Mouse (Mus musculus): ENCODE measurements at regions not wholly inside any gene's neighbourhood (a gene's known extent, or its start where the extent isn't known, plus 50 kb on each side); places are given as distances from the start of the nearest gene placed in this dataset.
"Not testable (repeated sequence)": the region's sequence is repeated elsewhere in the genome, so short reads cannot be mapped to it uniquely, and the experiment has no call there.

GRCm38 (mm10) chr12:9751261-9752078, 181.6 kb downstream of the Osr1 start:
- H3K36me3 ChIP-seq (replicated peaks; ENCODE audit: control insufficient read depth, insufficient read depth): no peaks in the 10 kb centered on the region

GRCm38 (mm10) chr12:9752079-9752450, 182.1 kb downstream of the Osr1 start:
- no peak overlapping the region for H3K4me2 ChIP-seq (replicated peaks)
- no peak overlapping the region for H3K27ac ChIP-seq
- H3K36me3 ChIP-seq (replicated peaks; ENCODE audit: control insufficient read depth, insufficient read depth): no peaks in the 10 kb centered on the region
- no peak overlapping the region for H3K9ac ChIP-seq
- WGBS: 76% methylated on average over 6 of the region's 6 CpGs
- H3K9me3 ChIP-seq (ENCODE audit: control insufficient read depth, low read length): no peaks in the 10 kb centered on the region
- ATAC-seq (ENCODE audit: low FRiP score): no peak
- H3K4me1 ChIP-seq (replicated peaks; ENCODE audit: control insufficient read depth, insufficient read depth, low read length): no peaks in the 10 kb centered on the region
- DNase-seq (ENCODE audit: low spot score): peak; percentile 18
- no peaks in the 10 kb centered on the region for H3K27me3 ChIP-seq (ENCODE audit: control insufficient read depth, insufficient read depth, low read length)
- H3K4me3 ChIP-seq (replicated peaks; ENCODE audit: low read length): no peak overlapping the region

More at GRCm38 (mm10) chr12:9751261-9752078, 181.6 kb downstream of the Osr1 start:
- no peak for ATAC-seq (ENCODE audit: low FRiP score)
- Histone ChIP-seq H3K27me3 (ENCODE audit: control insufficient read depth, insufficient read depth, low read length) (no peaks in the 10 kb centered on the region), H3K4me1 (replicated peaks; ENCODE audit: control insufficient read depth, insufficient read depth, low read length) (no peaks in the 10 kb centered on the region), H3K4me2 (replicated peaks) (no peak overlapping the region), H3K9me3 (ENCODE audit: control insufficient read depth, low read length) (no peaks in the 10 kb centered on the region), H3K9ac (no peak overlapping the region), H3K27ac (no peak overlapping the region), H3K4me3 (replicated peaks; ENCODE audit: low read length) (no peak overlapping the region)
- 92% methylated on average over 6 of the region's 6 CpGs for WGBS
- peak; percentile 15 for DNase-seq (ENCODE audit: low spot score)

GRCm38 (mm10) chr12:9756411-9756810, 186.5 kb downstream of the Osr1 start:
- H3K4me2 ChIP-seq (replicated peaks): no peak overlapping the region
- H3K9me3 ChIP-seq (ENCODE audit: control insufficient read depth, low read length): no peaks in the 10 kb centered on the region
- no peaks in the 10 kb centered on the region for H3K4me1 ChIP-seq (replicated peaks; ENCODE audit: control insufficient read depth, insufficient read depth, low read length)
- WGBS: 76% methylated on average over 1 of the region's 1 CpGs
- H3K9ac ChIP-seq: no peak overlapping the region
- ATAC-seq (ENCODE audit: low FRiP score) (no peak), DNase-seq (ENCODE audit: low spot score) (no peak)
- no peak overlapping the region for H3K27ac ChIP-seq
- no peak overlapping the region for H3K4me3 ChIP-seq (replicated peaks; ENCODE audit: low read length)
- H3K27me3 ChIP-seq (ENCODE audit: control insufficient read depth, insufficient read depth, low read length): no peaks in the 10 kb centered on the region
- no peaks in the 10 kb centered on the region for H3K36me3 ChIP-seq (replicated peaks; ENCODE audit: control insufficient read depth, insufficient read depth)

- no peaks in the 10 kb centered on the region for H3K9me3 ChIP-seq (ENCODE audit: control insufficient read depth, low read length)
- H3K4me2 ChIP-seq (replicated peaks): no peak overlapping the region
- H3K4me3 ChIP-seq (replicated peaks; ENCODE audit: low read length): no peak overlapping the region
- no peaks in the 10 kb centered on the region for H3K36me3 ChIP-seq (replicated peaks; ENCODE audit: control insufficient read depth, insufficient read depth)
- H3K4me1 ChIP-seq (replicated peaks; ENCODE audit: control insufficient read depth, insufficient read depth, low read length): no peaks in the 10 kb centered on the region
- WGBS: 56% methylated on average over 5 of the region's 5 CpGs
- DNase-seq (ENCODE audit: low spot score): no peak
- H3K27me3 ChIP-seq (ENCODE audit: control insufficient read depth, insufficient read depth, low read length): no peaks in the 10 kb centered on the region
- no peak overlapping the region for H3K9ac ChIP-seq
- no peak overlapping the region for H3K27ac ChIP-seq
- no peak for ATAC-seq (ENCODE audit: low FRiP score)
These were observed 190.9 kb downstream of the Osr1 start for GRCm38 (mm10) chr12:9760818-9761217.

GRCm38 (mm10) chr12:9762291-9762811, 192.4 kb downstream of the Osr1 start:
- H3K27ac ChIP-seq; H3K4me1 ChIP-seq (replicated peaks; ENCODE audit: control insufficient read depth, insufficient read depth, low read length); H3K9me3 ChIP-seq (ENCODE audit: control insufficient read depth, low read length); H3K27me3 ChIP-seq (ENCODE audit: control insufficient read depth, insufficient read depth, low read length); H3K9ac ChIP-seq; DNase-seq (ENCODE audit: low spot score); H3K36me3 ChIP-seq (replicated peaks; ENCODE audit: control insufficient read depth, insufficient read depth); H3K4me2 ChIP-seq (replicated peaks); H3K4me3 ChIP-seq (replicated peaks; ENCODE audit: low read length); ATAC-seq (ENCODE audit: low FRiP score): not testable (repeated sequence)
- WGBS: 71% methylated on average over 2 of the region's 2 CpGs

- no peak overlapping the region for H3K4me3 ChIP-seq (replicated peaks; ENCODE audit: low read length)
- no peak for DNase-seq (ENCODE audit: low spot score)
- no peak overlapping the region for H3K4me2 ChIP-seq (replicated peaks)
- H3K27ac ChIP-seq: no peak overlapping the region
- no peaks in the 10 kb centered on the region for H3K9me3 ChIP-seq (ENCODE audit: control insufficient read depth, low read length)
- H3K4me1 ChIP-seq (replicated peaks; ENCODE audit: control insufficient read depth, insufficient read depth, low read length): no peaks in the 10 kb centered on the region
- no peak for ATAC-seq (ENCODE audit: low FRiP score)
- no peaks in the 10 kb centered on the region for H3K27me3 ChIP-seq (ENCODE audit: control insufficient read depth, insufficient read depth, low read length)
- no peak overlapping the region for H3K9ac ChIP-seq
- WGBS: 92% methylated on average over 2 of the region's 2 CpGs
- H3K36me3 ChIP-seq (replicated peaks; ENCODE audit: control insufficient read depth, insufficient read depth): no peaks in the 10 kb centered on the region
These were observed 192.9 kb downstream of the Osr1 start for GRCm38 (mm10) chr12:9762842-9763241.

GRCm38 (mm10) chr12:9770908-9771307, 201.0 kb downstream of the Osr1 start:
- no peak overlapping the region for H3K27ac ChIP-seq
- no peaks in the 10 kb centered on the region for H3K4me1 ChIP-seq (replicated peaks; ENCODE audit: control insufficient read depth, insufficient read depth, low read length)
- no peaks in the 10 kb centered on the region for H3K9me3 ChIP-seq (ENCODE audit: control insufficient read depth, low read length)
- H3K4me2 ChIP-seq (replicated peaks): no peak overlapping the region
- no peak overlapping the region for H3K9ac ChIP-seq
- 70% methylated on average over 4 of the region's 4 CpGs for WGBS
- no peaks in the 10 kb centered on the region for H3K36me3 ChIP-seq (replicated peaks; ENCODE audit: control insufficient read depth, insufficient read depth)
- ATAC-seq (ENCODE audit: low FRiP score) (no peak), DNase-seq (ENCODE audit: low spot score) (no peak)
- no peak overlapping the region for H3K4me3 ChIP-seq (replicated peaks; ENCODE audit: low read length)
- H3K27me3 ChIP-seq (ENCODE audit: control insufficient read depth, insufficient read depth, low read length): no peaks in the 10 kb centered on the region

- WGBS: 92% methylated on average over 1 of the region's 1 CpGs
- no peak overlapping the region for H3K4me3 ChIP-seq (replicated peaks; ENCODE audit: low read length)
- H3K9ac ChIP-seq: no peak overlapping the region
- DNase-seq (ENCODE audit: low spot score): no peak
- H3K27ac ChIP-seq: no peak overlapping the region
- no peaks in the 10 kb centered on the region for H3K4me1 ChIP-seq (replicated peaks; ENCODE audit: control insufficient read depth, insufficient read depth, low read length)
- no peaks in the 10 kb centered on the region for H3K36me3 ChIP-seq (replicated peaks; ENCODE audit: control insufficient read depth, insufficient read depth)
- no peaks in the 10 kb centered on the region for H3K27me3 ChIP-seq (ENCODE audit: control insufficient read depth, insufficient read depth, low read length)
- no peak for ATAC-seq (ENCODE audit: low FRiP score)
- H3K4me2 ChIP-seq (replicated peaks): no peak overlapping the region
- no peaks in the 10 kb centered on the region for H3K9me3 ChIP-seq (ENCODE audit: control insufficient read depth, low read length)
These were observed 203.0 kb downstream of the Osr1 start for GRCm38 (mm10) chr12:9772875-9773274.

GRCm38 (mm10) chr12:9802284-9802683, 232.4 kb downstream of the Osr1 start:
- Histone ChIP-seq H3K9me3 (ENCODE audit: control insufficient read depth, low read length) (no peaks in the 10 kb centered on the region), H3K4me2 (replicated peaks) (no peak overlapping the region), H3K36me3 (replicated peaks; ENCODE audit: control insufficient read depth, insufficient read depth) (no peaks in the 10 kb centered on the region), H3K27me3 (ENCODE audit: control insufficient read depth, insufficient read depth, low read length) (no peaks in the 10 kb centered on the region), H3K27ac (no peak overlapping the region), H3K4me3 (replicated peaks; ENCODE audit: low read length) (no peak overlapping the region), H3K4me1 (replicated peaks; ENCODE audit: control insufficient read depth, insufficient read depth, low read length) (no peaks in the 10 kb centered on the region), H3K9ac (no peak overlapping the region)
- 85% methylated on average over 3 of the region's 3 CpGs for WGBS
- DNase-seq (ENCODE audit: low spot score) (no peak), ATAC-seq (ENCODE audit: low FRiP score) (no peak)
